Comparison of ENCODE assay signal across 11 mouse cellular contexts in genomic region chr1:74047722-74048121, GRCm38 (mm10).
DNase-seq lines count a peak whose midpoint lies in the region; ATAC-seq and TF ChIP-seq lines count a peak whose summit lies in the region.
"Had no signal": no experiment of that assay in that cellular context is flagged by ENCODE, and none has a peak within 500 bp of the region (broad histone marks: within the 10 kb centered on the region; RNA-seq: fewer than 3 reads in every experiment).

No protein-coding gene starts in this region.

- no peaks in the 10 kb centered on the region for H3K9me3 ChIP-seq in liver, embryonic 12.5 days (replicated peaks)
- no peaks in the 10 kb centered on the region for H3K9me3 ChIP-seq in stomach, postnatal 0 days (ENCODE audit: control insufficient read depth, low read length)
- H3K9me3 ChIP-seq: stomach, embryonic 15.5 days had no signal

- no peak for DNase-seq in gastrocnemius, adult 2 months
- DNase-seq in gastrocnemius, postnatal 36 days = no peak
- peak; percentile 65 for DNase-seq in liver, adult 2 months (ENCODE audit: extremely low read depth, low read depth, low spot score)
- DNase-seq in kidney, postnatal 25 days = peak; percentile 92 to 97
- DNase-seq in stomach, postnatal 0 days (ENCODE audit: low spot score) = no peak
- no peak for DNase-seq in cerebellum, postnatal 14 days
- DNase-seq in adrenal gland, adult 8-10 months = no peak
- DNase-seq: midbrain, embryonic 14.5 days had no signal

- H3K27me3 ChIP-seq in liver, adult 2 months (ENCODE audit: control insufficient read depth, insufficient read depth, low read length) = no peaks in the 10 kb centered on the region
- H3K27me3 ChIP-seq in liver, embryonic 12.5 days (replicated peaks) = 0 out of 2 replicates have a peak, but pooled peaks cover 8% of the 10 kb centered on the region
- no peaks in the 10 kb centered on the region for H3K27me3 ChIP-seq in stomach, postnatal 0 days (ENCODE audit: control insufficient read depth, insufficient read depth, low read length)
- H3K27me3 ChIP-seq: stomach, embryonic 15.5 days had no signal

- intact Hi-C loops in gastrocnemius, adult 2 months (cut with DNase I) = no loop called here
- intact Hi-C loops in gastrocnemius, postnatal 36 days (cut with DNase I) = no loop called here

- WGBS in liver, adult 2 months = 22% methylated on average over 6 of the region's 6 CpGs
- WGBS in liver, embryonic 12.5 days (ENCODE audit: insufficient replicate concordance) = 53% methylated on average over 6 of the region's 6 CpGs
- 64% methylated on average over 6 of the region's 6 CpGs for WGBS in stomach, postnatal 0 days

- H3K4me1 ChIP-seq in liver, adult 2 months (ENCODE audit: control insufficient read depth, insufficient read depth, low read length) = peaks cover 31% of the 10 kb centered on the region
- peaks cover 24% of the 10 kb centered on the region for H3K4me1 ChIP-seq in liver, embryonic 12.5 days
- peaks cover 13% of the 10 kb centered on the region for H3K4me1 ChIP-seq in stomach, postnatal 0 days (replicated peaks; ENCODE audit: control insufficient read depth, insufficient read depth)

- TF ChIP-seq CTCF in gastrocnemius, adult 2 months (IDR thresholded peaks at IDR 0.05) = no peak
- peak; percentile 53 for TF ChIP-seq CTCF in liver, adult 2 months (IDR thresholded peaks at IDR 0.05; ENCODE audit: low read depth, low read length)
- no peak for TF ChIP-seq CTCF in stomach, postnatal 0 days (IDR thresholded peaks at IDR 0.05; ENCODE audit: low read depth)

- no peak for ATAC-seq in liver, embryonic 12.5 days
- ATAC-seq in stomach, postnatal 0 days (ENCODE audit: low FRiP score, low TSS enrichment) = no peak

- H3K4me2 ChIP-seq in liver, embryonic 12.5 days = no peak overlapping the region
- no peak overlapping the region for H3K4me2 ChIP-seq in stomach, postnatal 0 days (replicated peaks; ENCODE audit: low read depth)
- H3K4me2 ChIP-seq: stomach, embryonic 15.5 days had no signal

- no peak overlapping the region for H3K4me3 ChIP-seq in gastrocnemius, adult 2 months
- no peak overlapping the region for H3K4me3 ChIP-seq in liver, adult 2 months (ENCODE audit: insufficient read depth, low read depth, low read length)
- no peak overlapping the region for H3K4me3 ChIP-seq in liver, embryonic 12.5 days
- no peak overlapping the region for H3K4me3 ChIP-seq in stomach, postnatal 0 days (ENCODE audit: low read depth, low read length)
- H3K4me3 ChIP-seq: erythroblast, embryonic 14.5 days; stomach, embryonic 15.5 days had no signal

- H3K27ac ChIP-seq in gastrocnemius, adult 2 months = peak overlapping the region; percentile 48
- peak overlapping the region; percentile 35 for H3K27ac ChIP-seq in liver, adult 2 months (replicated peaks; ENCODE audit: insufficient read depth, low read depth, low read length)
- no peak overlapping the region for H3K27ac ChIP-seq in liver, embryonic 12.5 days
- peak overlapping the region; percentile 73 for H3K27ac ChIP-seq in stomach, postnatal 0 days (replicated peaks)
- H3K27ac ChIP-seq: stomach, embryonic 15.5 days had no signal

- TF ChIP-seq EP300 in stomach, postnatal 0 days (optimal IDR thresholded peaks at IDR 0.05) = no peak

- no peak overlapping the region for H3K9ac ChIP-seq in liver, adult 2 months (ENCODE audit: low read depth, low read length)
- no peak overlapping the region for H3K9ac ChIP-seq in liver, embryonic 12.5 days
- H3K9ac ChIP-seq in stomach, postnatal 0 days (ENCODE audit: low read length) = no peak overlapping the region
- H3K9ac ChIP-seq: stomach, embryonic 15.5 days had no signal

- H3K79me2 ChIP-seq in liver, adult 2 months (ENCODE audit: control insufficient read depth, insufficient read depth, low read length) = peaks cover 37% of the 10 kb centered on the region

- no peak for TF ChIP-seq POLR2A in liver, adult 2 months (IDR thresholded peaks at IDR 0.05; ENCODE audit: extremely low read depth, insufficient read depth, low read length)

- H3K36me3 ChIP-seq in liver, adult 2 months (ENCODE audit: control insufficient read depth, insufficient read depth, low read length) = no peaks in the 10 kb centered on the region; the same call in 1 of the 2 replicates
- no peaks in the 10 kb centered on the region for H3K36me3 ChIP-seq in liver, embryonic 12.5 days
- H3K36me3 ChIP-seq in stomach, postnatal 0 days (ENCODE audit: control insufficient read depth, insufficient read depth, low read length) = no peaks in the 10 kb centered on the region
- H3K36me3 ChIP-seq: stomach, embryonic 15.5 days had no signal

Comparison
In these comparisons a context has a peak if more than half of its experiments do, and no peak if none do; other contexts are left out.
1. DNase-seq: peak in liver, adult 2 months (single experiment) and kidney, postnatal 25 days (2 of 2); none in gastrocnemius, adult 2 months (single experiment), gastrocnemius, postnatal 36 days (0 of 2), stomach, postnatal 0 days (single experiment), cerebellum, postnatal 14 days (0 of 2) and adrenal gland, adult 8-10 months (single experiment).